Mouse (Mus musculus) adrenal gland, adult 18-20 months (tissue): ENCODE results near the gene Eef1a2. TPM values are rescaled to one million over a fixed set of nuclear protein-coding genes. Genes with fewer than 3 reads are reported as not detected.
A peak's percentile ranks its signal among the peaks of the same experiment; 100 is the strongest.

Source experiments
- DNase-seq, 2 experiments: peaks; one replicate each; pipeline ENCODE4 v3.0.0; 2021 to 2022; ENCODE audit warnings: low spot score in 2 of 2
- total RNA-seq, 2 experiments: library from RNA; stranded (reverse); gene quantifications; 1 replicate in 1 of 2; 2 replicates in 1 of 2; pipeline ENCODE4 v1.2.3; 2021

Gene Eef1a2
- total RNA-seq, 2 experiments from 2014 or later = 55.1 to 71.0 TPM

GRCm38 (mm10) chr2:181134591-181135445 lies 22.0 kb downstream of the Eef1a2 start, which contains the start of gene Kcnq2:
Gene Kcnq2, minus strand, starts transcription at chr2:181135300.
- no peak for DNase-seq

DNA sequence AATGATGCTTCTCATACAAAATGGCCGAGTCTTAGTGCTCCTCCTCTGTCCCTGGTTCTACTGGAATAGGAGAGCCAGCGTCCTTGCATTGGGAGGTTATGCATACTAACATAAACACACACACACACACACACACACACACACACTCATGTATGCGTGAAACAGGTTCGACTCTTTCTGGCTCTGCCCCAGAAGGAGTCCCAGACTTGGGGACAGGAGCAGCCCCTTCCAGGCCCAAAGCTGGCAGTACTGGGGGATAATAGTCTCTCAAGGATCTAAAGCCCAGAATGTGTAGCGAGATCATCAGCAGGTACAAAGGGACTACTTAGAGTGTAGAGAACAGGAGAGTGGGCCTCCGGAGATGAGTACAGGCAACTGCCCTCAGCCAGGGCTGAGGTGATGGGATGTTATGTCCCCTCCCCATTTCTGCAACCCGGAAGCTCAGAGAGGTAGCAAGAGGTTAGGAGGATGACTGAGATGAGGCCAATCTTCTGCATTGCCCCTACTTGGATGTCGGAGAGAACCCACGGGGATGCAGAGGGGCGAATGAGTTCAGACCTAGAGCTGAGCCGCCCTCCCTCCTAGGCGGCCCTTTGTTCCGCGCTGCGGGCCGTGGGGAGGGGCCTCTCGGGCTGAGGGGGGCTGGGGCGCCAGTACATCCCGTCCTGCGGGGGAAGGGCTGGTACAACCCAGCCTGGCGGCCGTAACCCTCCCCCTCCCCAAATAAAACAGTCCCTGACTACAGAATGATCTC lies 22.8 kb downstream of the Eef1a2 start:
- DNase-seq = no peak

GRCm38 (mm10) chr2:181130245-181130644 lies 26.6 kb downstream of the Eef1a2 start:
- no peak for DNase-seq

DNA sequence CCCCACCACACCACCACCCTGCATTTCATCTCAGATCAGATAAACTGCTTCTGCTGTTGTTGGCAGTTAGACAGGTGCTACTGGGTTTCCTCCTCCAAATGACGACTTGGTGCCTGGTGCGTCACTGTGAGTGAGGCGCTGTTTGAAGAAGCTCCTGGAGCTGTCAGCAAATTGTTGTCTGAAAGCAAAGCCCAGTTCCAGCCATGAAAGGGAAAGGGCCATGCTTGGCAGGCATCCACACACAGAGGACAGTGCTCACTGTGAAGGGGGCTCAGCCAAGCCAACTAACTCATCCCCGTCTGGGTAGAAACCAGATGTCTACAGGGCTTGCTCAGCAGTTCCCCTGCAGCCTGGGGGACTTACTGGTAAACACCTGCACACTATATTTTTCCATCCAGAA lies 27.9 kb downstream of the Eef1a2 start:
- no peak for DNase-seq

GRCm38 (mm10) chr2:181127786-181128185 lies 29.0 kb downstream of the Eef1a2 start:
- DNase-seq = no peak

DNA sequence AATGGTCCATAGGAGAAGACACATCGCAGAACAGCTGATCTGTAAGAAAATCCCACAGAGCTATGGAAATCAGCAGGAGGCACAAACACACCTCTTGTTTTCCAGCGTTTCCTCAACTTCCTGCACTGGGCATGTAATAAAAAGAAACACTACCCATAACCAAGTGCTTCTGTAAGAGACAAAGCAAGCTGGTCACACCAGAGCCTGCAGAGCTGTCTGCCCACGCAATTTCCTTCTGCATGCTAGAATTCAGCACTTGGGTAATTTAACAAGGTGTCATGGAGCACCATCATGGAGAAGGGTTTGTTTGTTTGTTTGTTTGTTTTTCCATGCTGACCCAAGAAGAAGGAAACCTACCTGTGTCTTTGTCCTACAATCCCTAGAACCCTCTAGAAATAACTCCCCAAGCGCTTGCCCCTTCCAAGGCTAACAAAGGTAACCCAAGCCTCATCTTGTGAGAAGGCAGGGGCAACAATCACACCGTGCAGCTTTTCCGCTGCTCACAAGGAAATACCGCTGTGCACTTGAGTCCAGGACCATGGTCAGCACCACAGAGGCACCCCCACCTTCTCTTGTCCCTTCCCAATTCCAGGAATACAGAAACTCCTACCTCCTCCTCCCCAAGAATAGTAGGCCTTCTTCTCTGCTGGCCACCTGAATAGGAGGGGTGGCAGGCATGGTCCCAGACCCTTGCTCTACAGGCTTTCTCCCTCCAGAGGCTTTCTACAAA lies 30.9 kb downstream of the Eef1a2 start:
- DNase-seq = no peak

DNA sequence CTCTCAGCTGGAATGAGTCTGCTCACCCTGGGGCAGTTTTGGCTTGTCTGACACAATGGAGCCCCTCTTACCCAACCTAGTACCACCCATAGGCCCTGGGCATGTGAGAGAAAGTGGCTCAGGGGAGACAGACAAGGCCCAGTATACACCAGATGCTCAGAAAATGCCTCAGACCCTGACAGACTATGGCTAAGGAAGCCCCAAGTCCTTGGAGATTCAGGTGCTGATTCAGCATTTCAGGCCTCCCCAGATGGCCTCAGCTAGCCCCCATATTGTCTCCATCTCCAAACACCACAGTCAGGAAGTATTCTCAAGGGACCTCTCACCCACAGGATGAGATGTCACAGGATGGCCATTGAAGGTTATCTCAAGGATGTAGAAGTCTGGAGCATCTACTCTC lies 34.2 kb downstream of the Eef1a2 start:
- DNase-seq = no peak

DNA sequence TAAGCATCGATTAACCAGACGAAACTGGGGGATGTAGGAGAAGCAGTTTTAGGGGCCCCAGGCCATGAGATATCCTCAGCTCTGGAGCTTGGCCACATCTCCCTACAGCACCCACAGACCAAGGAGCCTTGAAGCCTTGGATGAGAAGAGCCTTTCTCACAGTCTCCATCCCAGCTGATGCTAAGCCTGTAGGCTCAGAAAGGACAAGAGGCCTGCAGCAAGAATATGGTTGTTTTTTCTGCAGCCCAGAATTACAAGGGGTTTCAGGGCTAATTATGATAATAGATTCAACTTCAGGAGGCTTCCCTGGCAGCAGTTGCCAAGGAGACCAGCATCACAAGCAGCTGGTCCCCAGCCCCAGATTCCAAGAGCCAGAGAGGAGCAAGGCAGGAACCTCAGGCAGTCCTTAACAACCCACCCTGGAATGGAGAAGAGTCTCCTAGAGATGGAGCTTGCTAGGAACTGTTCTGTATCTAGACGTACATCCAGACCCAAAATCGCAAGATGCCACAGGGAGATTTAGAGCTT lies 35.8 kb downstream of the Eef1a2 start:
- DNase-seq = no peak

DNA sequence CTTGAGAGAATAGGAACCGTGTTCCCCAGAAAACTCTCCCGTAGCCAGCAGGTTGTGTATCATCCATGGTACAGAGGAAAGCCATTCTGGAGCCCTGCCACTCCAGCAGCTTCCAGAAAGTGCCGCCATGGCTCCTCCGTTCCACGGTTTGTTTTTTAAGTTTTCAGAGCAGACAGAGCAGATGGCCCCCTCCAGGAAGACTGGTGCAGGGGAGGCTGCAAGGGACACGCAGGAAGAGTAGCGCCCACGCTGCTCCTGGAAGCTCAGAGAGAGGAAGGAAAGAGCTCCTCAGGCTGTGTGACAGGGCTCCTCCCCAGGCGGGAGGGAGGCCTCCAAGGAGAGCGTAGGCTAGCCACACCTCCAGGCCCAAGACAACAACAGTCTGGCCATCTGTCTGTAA lies 36.9 kb downstream of the Eef1a2 start:
- no peak for DNase-seq

- no peak for DNase-seq
Measured at GRCm38 (mm10) chr2:181116436-181116835, 40.4 kb downstream of the Eef1a2 start.

DNA sequence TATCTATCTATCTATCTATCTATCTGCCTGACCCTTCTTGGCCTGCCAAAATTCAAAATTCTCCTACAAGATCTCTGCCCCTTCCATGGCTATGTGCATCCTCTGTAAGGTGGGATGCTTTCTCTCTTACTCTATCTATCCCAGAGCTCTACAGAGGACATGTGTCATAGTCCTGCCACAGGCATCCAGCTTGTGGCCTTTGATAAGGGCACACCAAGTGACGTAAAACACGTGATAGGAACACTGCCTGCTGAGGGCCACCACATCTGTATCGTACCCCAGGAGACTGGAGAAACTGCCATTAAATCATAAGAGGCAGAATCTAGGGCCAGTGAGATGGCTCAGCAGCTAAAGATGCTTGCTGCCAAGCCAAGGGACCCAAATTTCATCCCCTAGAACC lies 41.4 kb downstream of the Eef1a2 start:
- no peak for DNase-seq

GRCm38 (mm10) chr2:181113762-181114361 lies 43.0 kb downstream of the Eef1a2 start:
- no peak for DNase-seq

DNA sequence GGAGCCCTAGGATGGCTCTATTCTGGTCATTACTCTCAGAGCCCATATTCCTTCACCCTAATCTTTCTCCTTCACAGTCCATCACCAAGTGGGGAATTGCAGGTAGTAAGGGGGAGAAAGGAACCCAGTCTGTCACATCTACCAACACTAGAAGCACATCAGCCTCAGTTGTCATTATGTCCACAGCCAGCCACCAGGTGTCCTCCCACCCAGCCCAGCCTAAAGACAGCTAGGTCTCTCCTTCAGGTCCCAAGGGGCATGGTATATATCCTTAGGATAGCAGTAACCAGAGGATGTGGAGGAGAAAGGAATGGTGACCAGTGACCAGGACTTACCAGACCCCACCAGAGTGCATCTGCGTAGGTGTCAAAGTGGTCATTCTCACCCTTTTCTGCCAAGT lies 45.1 kb downstream of the Eef1a2 start:
- no peak for DNase-seq

DNA sequence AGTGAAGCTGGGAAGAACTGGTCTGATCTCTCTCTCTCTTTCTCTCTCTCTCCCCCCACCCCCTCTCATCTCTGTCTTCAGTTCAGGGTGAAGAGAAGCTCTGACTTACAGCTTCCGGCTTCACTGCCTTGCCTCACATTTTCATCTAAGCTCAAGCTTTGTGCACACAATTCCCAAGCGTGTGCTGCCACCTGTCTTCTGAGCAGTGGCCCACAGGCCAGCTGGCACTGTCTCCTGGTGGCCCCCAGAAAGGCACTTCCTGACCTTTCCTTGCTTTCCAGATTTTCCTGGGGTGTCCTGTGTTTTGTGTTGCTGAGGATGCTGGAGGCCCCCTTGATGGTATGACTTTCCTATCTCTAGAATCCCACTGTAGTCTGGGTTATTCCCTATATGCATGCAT lies 52.7 kb downstream of the Eef1a2 start:
- no peak for DNase-seq

GRCm38 (mm10) chr2:181102161-181102560 lies 54.7 kb downstream of the Eef1a2 start:
- DNase-seq = peak in 1 of 2 experiments; percentile 10

DNA sequence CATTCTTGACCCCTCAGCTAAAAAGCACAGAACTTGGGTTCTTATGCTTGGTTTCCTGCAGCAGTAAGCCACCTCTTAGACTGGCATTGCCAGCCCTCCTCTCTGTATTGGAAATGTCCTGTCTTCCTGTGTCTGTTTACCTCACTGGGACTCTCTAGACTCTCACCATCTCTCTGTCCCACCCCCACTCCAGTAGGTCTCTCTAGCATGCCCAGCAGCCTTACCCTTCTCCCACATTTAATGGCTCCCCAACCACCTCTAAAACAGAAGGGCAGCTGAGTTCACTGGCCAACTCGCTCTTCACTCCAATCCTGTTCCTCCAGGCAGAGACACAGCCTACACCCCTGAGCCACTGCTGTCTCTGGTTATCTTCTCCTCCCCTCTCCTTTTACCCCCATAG lies 55.2 kb downstream of the Eef1a2 start:
- no peak for DNase-seq

GRCm38 (mm10) chr2:181100087-181100486 lies 56.7 kb downstream of the Eef1a2 start:
- no peak for DNase-seq
